Mouse (Mus musculus): ENCODE measurements around the gene Lypd6b.

GRCm38 (mm10) chr2:49776407-49776806 lies 11.1 kb upstream of the Lypd6b start:
- TF ChIP-seq CTCF (IDR thresholded peaks at IDR 0.05; ENCODE audit: low read depth) (no peak), EP300 (IDR thresholded peaks at IDR 0.05; ENCODE audit: low read depth) (no peak)

Measured in liver, embryonic 14.5 days (tissue).